Comparison of ENCODE assay signal across 9 mouse cellular contexts in the genomic region with DNA sequence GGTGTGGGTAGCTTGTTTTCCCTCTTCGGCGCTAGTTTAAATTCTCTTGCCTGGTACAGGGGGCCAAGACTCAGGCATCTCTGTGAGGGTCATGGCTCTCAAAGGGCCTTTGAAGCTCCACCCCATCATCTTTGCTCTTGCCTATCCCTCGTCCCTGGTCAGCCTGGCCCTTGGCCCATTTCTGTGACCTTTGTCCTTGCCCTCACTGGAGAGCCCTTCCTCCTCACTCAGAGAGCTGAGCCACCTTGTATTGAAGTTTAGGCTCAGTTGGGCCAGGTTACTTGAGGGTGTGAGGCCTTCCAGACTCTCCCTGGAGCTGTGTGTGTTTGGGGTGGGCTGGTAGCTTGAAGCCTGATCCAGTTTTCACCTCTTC. TPM values are rescaled to one million over a fixed set of nuclear protein-coding genes. Genes with fewer than 3 reads are reported as not detected.
DNase-seq lines count a peak whose midpoint lies in the region; ATAC-seq and TF ChIP-seq lines count a peak whose summit lies in the region.
"Had no signal": no experiment of that assay in that cellular context is flagged by ENCODE, and none has a peak within 500 bp of the region (broad histone marks: within the 10 kb centered on the region; RNA-seq: fewer than 3 reads in every experiment).

No protein-coding gene starts in this region.

- H3K36me3 ChIP-seq in lung, embryonic 15.5 days = no peaks in the 10 kb centered on the region
- no peaks in the 10 kb centered on the region; the same call in 1 of the 2 replicates for H3K36me3 ChIP-seq in embryonic facial prominence, embryonic 11.5 days (replicated peaks; ENCODE audit: control insufficient read depth, insufficient read depth, low read depth, low read length)
- 0 out of 2 replicates have a peak, but pooled peaks cover 1% of the 10 kb centered on the region for H3K36me3 ChIP-seq in neural tube, embryonic 15.5 days

- no peak for TF ChIP-seq CTCF in lung, adult 2 months (IDR thresholded peaks at IDR 0.05; ENCODE audit: insufficient read depth, low read length)

- no peaks in the 10 kb centered on the region for H3K27me3 ChIP-seq in lung, embryonic 15.5 days
- no peaks in the 10 kb centered on the region for H3K27me3 ChIP-seq in embryonic facial prominence, embryonic 11.5 days (ENCODE audit: control insufficient read depth, insufficient read depth, low read length)
- no peaks in the 10 kb centered on the region for H3K27me3 ChIP-seq in neural tube, embryonic 15.5 days (replicated peaks)

- H3K4me1 ChIP-seq in lung, embryonic 15.5 days = peaks cover 89% of the 10 kb centered on the region
- peaks cover 55% of the 10 kb centered on the region for H3K4me1 ChIP-seq in lung, adult 2 months (ENCODE audit: control insufficient read depth, insufficient read depth, low read length)
- H3K4me1 ChIP-seq in embryonic facial prominence, embryonic 11.5 days (ENCODE audit: control insufficient read depth, insufficient read depth, low read length) = peaks cover 35% of the 10 kb centered on the region
- H3K4me1 ChIP-seq in neural tube, embryonic 15.5 days = peaks cover 82% of the 10 kb centered on the region

- 24% methylated on average over 3 of the region's 3 CpGs for WGBS in lung, embryonic 15.5 days
- WGBS in lung, adult 2 months = 26% methylated on average over 3 of the region's 3 CpGs
- 44% methylated on average over 3 of the region's 3 CpGs for WGBS in embryonic facial prominence, embryonic 11.5 days
- 68% methylated on average over 3 of the region's 3 CpGs for WGBS in neural tube, embryonic 15.5 days

- H3K27ac ChIP-seq in lung, embryonic 15.5 days = peak overlapping the region; percentile 98
- no peak overlapping the region for H3K27ac ChIP-seq in embryonic facial prominence, embryonic 11.5 days (replicated peaks; ENCODE audit: low read depth, low read length)
- no peak overlapping the region for H3K27ac ChIP-seq in neural tube, embryonic 15.5 days (replicated peaks)
- H3K27ac ChIP-seq: hindbrain, postnatal 0 days had no signal

- no peak overlapping the region for H3K4me2 ChIP-seq in lung, embryonic 15.5 days
- H3K4me2 ChIP-seq in embryonic facial prominence, embryonic 11.5 days (ENCODE audit: low read depth, low read length) = no peak overlapping the region
- no peak overlapping the region for H3K4me2 ChIP-seq in neural tube, embryonic 15.5 days

- ATAC-seq in lung, embryonic 15.5 days (ENCODE audit: borderline replicate concordance, extremely low read depth, low FRiP score, low TSS enrichment) = no peak
- no peak for ATAC-seq in embryonic facial prominence, embryonic 11.5 days (replicated peaks; ENCODE audit: insufficient number of reproducible peaks, low FRiP score, low TSS enrichment, low read depth)
- no peak for ATAC-seq in neural tube, embryonic 15.5 days (ENCODE audit: low FRiP score)
- ATAC-seq: hindbrain, postnatal 0 days had no signal

- no peaks in the 10 kb centered on the region for H3K9me3 ChIP-seq in lung, embryonic 15.5 days
- H3K9me3 ChIP-seq in embryonic facial prominence, embryonic 11.5 days (replicated peaks; ENCODE audit: control insufficient read depth, low read length) = no peaks in the 10 kb centered on the region
- no peaks in the 10 kb centered on the region for H3K9me3 ChIP-seq in neural tube, embryonic 15.5 days (replicated peaks)

- no peak overlapping the region for H3K9ac ChIP-seq in lung, embryonic 15.5 days
- H3K9ac ChIP-seq in embryonic facial prominence, embryonic 11.5 days (replicated peaks; ENCODE audit: low read length) = no peak overlapping the region
- H3K9ac ChIP-seq in neural tube, embryonic 15.5 days (replicated peaks) = no peak overlapping the region

- H3K4me3 ChIP-seq in lung, embryonic 15.5 days = no peak overlapping the region
- H3K4me3 ChIP-seq in lung, adult 2 months (replicated peaks; ENCODE audit: extremely low read depth, low read depth, low read length) = no peak overlapping the region
- no peak overlapping the region for H3K4me3 ChIP-seq in embryonic facial prominence, embryonic 11.5 days (ENCODE audit: low read depth, low read length)
- no peak overlapping the region for H3K4me3 ChIP-seq in neural tube, embryonic 15.5 days (replicated peaks)

- DNase-seq in lung, adult 2 months = no peak
- peak; percentile 0 for DNase-seq in embryonic facial prominence, embryonic 11.5 days (ENCODE audit: low spot score)
- peak; percentile 97 for DNase-seq in kidney, adult 9 months
- DNase-seq in lung, postnatal 36 days = peak; percentile 70
- no peak for DNase-seq in cerebellum, adult 11-12 months
- no peak for DNase-seq in spleen, postnatal 36 days (ENCODE audit: low spot score in 2 of 2)

- TF ChIP-seq POLR2A in lung, adult 2 months (IDR thresholded peaks at IDR 0.05; ENCODE audit: borderline replicate concordance, extremely low read depth, low read depth, low read length) = no peak

RNA-seq across cellular contexts. Expression of a gene that starts 18.0 kb away (rescaled TPM):
- polyA plus RNA-seq in lung, embryonic 15.5 days (2015; fragmentation: Nextera tagmentation; extraction: Ambion mirVana) = 36.5 and 38.4 TPM in 2 replicates
- polyA plus RNA-seq in lung, adult 2 months (2012; rRNA removed) = 59.0 and 62.2 TPM in 2 replicates
- 32.7 and 40.2 TPM in 2 replicates for polyA plus RNA-seq in embryonic facial prominence, embryonic 11.5 days (2014; fragmentation: Nextera tagmentation; extraction: Ambion mirVana)
- 17.3 and 19.9 TPM in 2 replicates for polyA plus RNA-seq in neural tube, embryonic 15.5 days (2015; fragmentation: Nextera tagmentation; extraction: Ambion mirVana)

RNA-seq across cellular contexts. Expression of a gene that starts 37.2 kb away (rescaled TPM):
- polyA plus RNA-seq in lung, embryonic 15.5 days (2015; fragmentation: Nextera tagmentation; extraction: Ambion mirVana) = 0.20 and 0.61 TPM in 2 replicates
- polyA plus RNA-seq in lung, adult 2 months (2012; rRNA removed) = 0.29 and 0.40 TPM in 2 replicates
- 0.25 and 0.43 TPM in 2 replicates for polyA plus RNA-seq in embryonic facial prominence, embryonic 11.5 days (2014; fragmentation: Nextera tagmentation; extraction: Ambion mirVana)
- polyA plus RNA-seq in neural tube, embryonic 15.5 days (2015; fragmentation: Nextera tagmentation; extraction: Ambion mirVana) = 2.2 and 3.0 TPM in 2 replicates

RNA-seq across cellular contexts. Expression of a gene that starts 38.0 kb away (rescaled TPM):
- polyA plus RNA-seq in lung, embryonic 15.5 days (2015; fragmentation: Nextera tagmentation; extraction: Ambion mirVana) = 41.3 and 42.5 TPM in 2 replicates
- 0.16 and 0.25 TPM in 2 replicates for polyA plus RNA-seq in lung, adult 2 months (2012; rRNA removed)
- 55.4 and 57.1 TPM in 2 replicates for polyA plus RNA-seq in embryonic facial prominence, embryonic 11.5 days (2014; fragmentation: Nextera tagmentation; extraction: Ambion mirVana)
- polyA plus RNA-seq in neural tube, embryonic 15.5 days (2015; fragmentation: Nextera tagmentation; extraction: Ambion mirVana) = 3.8 and 12.0 TPM in 2 replicates

Comparison
In these comparisons a context has a peak if more than half of its experiments do, and no peak if none do; other contexts are left out.
1. DNase-seq: peak in embryonic facial prominence, embryonic 11.5 days (single experiment), kidney, adult 9 months (single experiment) and lung, postnatal 36 days (single experiment); none in lung, adult 2 months (single experiment), cerebellum, adult 11-12 months (single experiment) and spleen, postnatal 36 days (0 of 2).